Mouse (Mus musculus) G1E (cell line): ENCODE data around the gene Emc10. TPM values are rescaled to one million over a fixed set of nuclear protein-coding genes. Genes with fewer than 3 reads are reported as not detected.
A peak's percentile ranks its signal among the peaks of the same experiment; 100 is the strongest.

Experiments used
- ATAC-seq: 2 replicates; pipeline ENCODE4 v1.8.0; 2016; ENCODE audit warnings: mild to moderate bottlenecking; ENCODE audit not compliant: insufficient number of reproducible peaks, poor library complexity, low FRiP score, severe bottlenecking; ENCODE audit errors: extremely low read depth
- DNase-seq: peaks from one replicate; pipeline ENCODE4 v3.0.0; 2012; ENCODE audit warnings: low spot score
- H3K27me3 ChIP-seq: 2 replicates; pipeline ENCODE4 v1.6.1; 2012; ENCODE audit warnings: mild to moderate bottlenecking, low read length, inconsistent platforms; ENCODE audit not compliant: insufficient read depth
- H3K36me3 ChIP-seq: replicated peaks from 2 replicates; pipeline ENCODE3; 2012; ENCODE audit warnings: mild to moderate bottlenecking, inconsistent platforms
- H3K4me1 ChIP-seq: 2 replicates; pipeline ENCODE4 v1.6.1; 2012; ENCODE audit warnings: low read depth, low read length, inconsistent platforms, mixed read lengths; ENCODE audit not compliant: insufficient read depth
- H3K4me3 ChIP-seq: 2 replicates; pipeline ENCODE4 v1.5.1; 2012; ENCODE audit warnings: low read depth, mild to moderate bottlenecking, inconsistent platforms, low read length, moderate library complexity, mixed read lengths
- H3K9me3 ChIP-seq: replicated peaks from 2 replicates; pipeline ENCODE4 v1.6.1; 2012; ENCODE audit warnings: inconsistent platforms
- CTCF ChIP-seq: IDR thresholded peaks from 2 replicates; pipeline ENCODE4 v1.5.1; 2012; ENCODE audit warnings: low read depth, low read length, inconsistent platforms, mixed read lengths
- GATA1 ChIP-seq: IDR thresholded peaks from 2 replicates; pipeline ENCODE4 v1.6.1; 2012; ENCODE audit warnings: borderline replicate concordance, low read length, inconsistent platforms, mixed read lengths
- GATA2 ChIP-seq: IDR thresholded peaks from 2 replicates; pipeline ENCODE4 v1.6.1; 2012; ENCODE audit warnings: low read depth, low read length, inconsistent platforms, borderline replicate concordance
- POLR2AphosphoS5 ChIP-seq: IDR thresholded peaks from 2 replicates; pipeline ENCODE4 v1.6.1; 2012; ENCODE audit warnings: low read depth, low read length, inconsistent platforms; ENCODE audit not compliant: insufficient replicate concordance
- TAL1 ChIP-seq: conservative IDR thresholded peaks from 2 replicates; pipeline ENCODE4 v1.6.1; 2012; ENCODE audit warnings: low read depth, low read length, inconsistent platforms, mixed read lengths
- polyA plus RNA-seq: library from polyadenylated mRNA; stranded (reverse); fragments of >175 nt; gene quantifications from 2 replicates; pipeline ENCODE4 v1.2.3, GENCODE M21; 2012
- total RNA-seq, 2 experiments: library from RNA; stranded (forward) in 1 of 2; stranded (reverse) in 1 of 2; fragments of 200-1000 nt in 1 of 2; fragments of >200 nt in 1 of 2; fragmentation: Nextera tagmentation in 1 of 2; gene quantifications; 2 replicates each; pipeline ENCODE4 v1.2.3; 2014 to 2017

The Emc10 gene
- total and polyA plus RNA-seq, 3 experiments, result 19.0 to 147 (median 33.3) TPM

- Histone ChIP-seq H3K27me3 (no peaks in the 10 kb centered on the region; the same call in 1 of the 2 replicates), H3K36me3 (peaks cover 100% of the 10 kb centered on the region), H3K4me1 (peaks cover 49% of the 10 kb centered on the region), H3K9me3 (no peaks in the 10 kb centered on the region), H3K4me3 (no peak overlapping the region)
- ATAC-seq (no peak), DNase-seq (no peak)
- TF ChIP-seq GATA1 (no peak), POLR2AphosphoS5 (no peak), GATA2 (no peak), CTCF (no peak), TAL1 (no peak)
These were observed 40.2 kb upstream of the Emc10 start for GRCm38 (mm10) chr7:44536590-44536968.

DNA sequence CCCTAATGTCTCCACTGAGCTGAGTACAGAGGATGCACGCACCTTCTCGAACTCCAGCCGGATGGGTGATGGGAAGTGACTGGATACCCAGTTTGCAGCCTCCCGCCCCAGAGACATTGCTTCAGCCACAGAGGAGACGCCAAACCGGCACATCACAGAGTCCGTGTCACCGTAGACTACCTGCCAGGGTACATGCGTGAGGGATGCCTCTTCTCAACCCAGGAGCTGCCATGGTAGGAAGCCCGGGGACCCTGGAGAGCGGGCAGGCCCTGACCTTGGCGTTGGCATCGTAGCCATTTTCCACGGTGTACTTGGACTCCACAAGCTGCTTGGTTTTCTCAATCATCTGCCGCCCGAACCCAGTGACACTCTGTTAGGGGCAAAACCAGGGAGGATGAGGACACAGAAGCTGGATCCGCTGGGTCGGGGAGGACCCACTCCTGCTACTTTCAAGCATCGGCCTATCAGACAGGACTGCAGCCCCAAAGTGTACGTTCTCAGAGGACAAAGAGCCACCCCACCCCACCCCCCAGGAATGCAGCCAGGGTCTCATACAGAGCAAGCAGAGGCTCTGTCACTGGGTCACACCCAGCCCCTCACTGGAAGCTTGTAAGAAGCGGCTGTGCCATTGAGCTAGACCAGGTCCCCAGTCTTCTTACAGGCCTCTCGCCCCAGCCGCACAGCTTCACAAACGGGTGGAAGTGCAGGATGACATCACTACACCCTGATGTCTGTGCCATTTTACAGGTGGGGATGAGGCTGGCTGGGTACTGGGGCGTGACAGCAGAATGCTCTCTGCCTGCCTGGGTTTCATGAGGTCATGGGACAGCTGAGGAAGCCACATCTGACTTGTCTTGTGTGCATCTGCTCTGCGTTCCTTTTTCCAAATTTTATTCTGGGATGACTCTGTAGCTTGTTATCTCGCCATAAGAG lies 39.6 kb upstream of the Emc10 start:
- H3K36me3 ChIP-seq, result peaks cover 94% of the 10 kb centered on the region
- no peaks in the 10 kb centered on the region; the same call in 1 of the 2 replicates for H3K27me3 ChIP-seq
- no peak for TF ChIP-seq TAL1
- TF ChIP-seq GATA2, result no peak
- no peak for TF ChIP-seq CTCF
- TF ChIP-seq POLR2AphosphoS5, result no peak
- TF ChIP-seq GATA1, result no peak
- peaks cover 55% of the 10 kb centered on the region for H3K4me1 ChIP-seq
- no peak for DNase-seq
- H3K4me3 ChIP-seq, result no peak overlapping the region
- ATAC-seq, result no peak
- H3K9me3 ChIP-seq, result no peaks in the 10 kb centered on the region

GRCm38 (mm10) chr7:44534656-44535441 lies 38.5 kb upstream of the Emc10 start:
- peaks cover 55% of the 10 kb centered on the region for H3K4me1 ChIP-seq
- peak overlapping the region; percentile 17; the same call in 1 of the 2 replicates for H3K4me3 ChIP-seq
- DNase-seq, result no peak
- no peak for ATAC-seq
- TF ChIP-seq CTCF (peak; percentile 14; the same call in 1 of the 2 replicates), TAL1 (no peak)
- peaks cover 83% of the 10 kb centered on the region for H3K36me3 ChIP-seq
- H3K9me3 ChIP-seq, result no peaks in the 10 kb centered on the region
- H3K27me3 ChIP-seq, result peaks cover 4% of the 10 kb centered on the region; the same call in 1 of the 2 replicates

- Histone ChIP-seq H3K4me1 (peaks cover 53% of the 10 kb centered on the region), H3K9me3 (no peaks in the 10 kb centered on the region), H3K27me3 (peaks cover 8% of the 10 kb centered on the region; the same call in 1 of the 2 replicates), H3K36me3 (peaks cover 77% of the 10 kb centered on the region), H3K4me3 (peak overlapping the region; percentile 17; the same call in 1 of the 2 replicates)
- no peak for ATAC-seq
- no peak for DNase-seq
- no peak for TF ChIP-seq POLR2AphosphoS5
These were observed 37.9 kb upstream of the Emc10 start for GRCm38 (mm10) chr7:44534242-44534641.

DNA sequence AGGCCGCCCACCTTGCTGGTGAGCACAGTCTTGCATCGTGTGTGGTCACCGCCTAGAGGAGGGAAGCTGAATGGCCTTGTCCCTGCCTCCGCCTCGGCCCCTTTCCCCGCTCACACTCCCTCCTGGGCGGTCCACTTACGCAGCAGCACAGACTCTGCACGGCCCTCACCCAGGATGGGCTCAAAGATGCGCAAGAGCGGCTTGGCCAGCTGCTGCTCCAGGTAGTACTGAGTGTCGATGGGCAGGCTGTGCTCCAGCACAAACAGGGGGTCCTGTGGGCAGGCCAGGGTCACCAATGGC lies 37.4 kb upstream of the Emc10 start:
- H3K36me3 ChIP-seq, result peaks cover 72% of the 10 kb centered on the region
- TF ChIP-seq POLR2AphosphoS5 (no peak), CTCF (no peak), TAL1 (no peak), GATA2 (no peak), GATA1 (no peak)
- peaks cover 55% of the 10 kb centered on the region for H3K4me1 ChIP-seq
- ATAC-seq, result no peak
- peaks cover 13% of the 10 kb centered on the region; the same call in 1 of the 2 replicates for H3K27me3 ChIP-seq
- H3K9me3 ChIP-seq, result no peaks in the 10 kb centered on the region
- no peak overlapping the region for H3K4me3 ChIP-seq
- DNase-seq, result no peak

GRCm38 (mm10) chr7:44532918-44533745 lies 36.8 kb upstream of the Emc10 start:
- peaks cover 60% of the 10 kb centered on the region for H3K4me1 ChIP-seq
- DNase-seq (no peak), ATAC-seq (no peak)
- no peaks in the 10 kb centered on the region for H3K9me3 ChIP-seq
- TF ChIP-seq CTCF, result no peak
- TF ChIP-seq POLR2AphosphoS5, result no peak
- TF ChIP-seq TAL1, result no peak
- TF ChIP-seq GATA2, result no peak
- no peak for TF ChIP-seq GATA1
- H3K4me3 ChIP-seq, result no peak overlapping the region
- H3K27me3 ChIP-seq, result peaks cover 16% of the 10 kb centered on the region; the same call in 1 of the 2 replicates
- H3K36me3 ChIP-seq, result peaks cover 66% of the 10 kb centered on the region
